Mouse (Mus musculus) limb, embryonic 12.5 days (tissue): ENCODE results near the gene Smyd2. TPM values are rescaled to one million over a fixed set of nuclear protein-coding genes. Genes with fewer than 3 reads are reported as not detected.

Source experiments
- ATAC-seq: fragments of 200-750 bp; cut with Nextera tagmentation; 2 replicates; pipeline ENCODE4 v1.8.0; 2017; ENCODE audit warnings: low read depth, moderate TSS enrichment; ENCODE audit not compliant: insufficient number of reproducible peaks, insufficient read depth, low FRiP score, low TSS enrichment
- H3K27ac ChIP-seq: fragments of 300-500 bp; sonication (generic); 2 replicates; pipeline ENCODE4 v1.5.1; 2016; ENCODE audit warnings: mild to moderate bottlenecking, moderate library complexity
- H3K27me3 ChIP-seq: fragments of 300-500 bp; sonication (generic); 2 replicates; pipeline ENCODE4 v1.6.1; 2016; ENCODE audit warnings: mild to moderate bottlenecking, moderate library complexity
- H3K36me3 ChIP-seq: fragments of 300-500 bp; sonication (generic); 2 replicates; pipeline ENCODE4 v1.6.1; 2016; ENCODE audit warnings: mild to moderate bottlenecking, moderate library complexity
- H3K4me1 ChIP-seq: fragments of 300-500 bp; sonication (generic); replicated peaks from 2 replicates; pipeline ENCODE4 v1.6.1; 2016
- H3K4me2 ChIP-seq: fragments of 300-500 bp; sonication (generic); 2 replicates; pipeline ENCODE4 v1.6.1; 2016; ENCODE audit warnings: mild to moderate bottlenecking, moderate library complexity
- H3K4me3 ChIP-seq: fragments of 300-500 bp; sonication (generic); replicated peaks from 2 replicates; pipeline ENCODE4 v1.5.1; 2016; ENCODE audit warnings: mild to moderate bottlenecking
- H3K9ac ChIP-seq: fragments of 300-500 bp; sonication (generic); replicated peaks from 2 replicates; pipeline ENCODE4 v1.6.1; 2016; ENCODE audit warnings: mild to moderate bottlenecking, moderate library complexity
- H3K9me3 ChIP-seq: fragments of 300-500 bp; sonication (generic); 2 replicates; pipeline ENCODE4 v1.6.1; 2016; ENCODE audit warnings: mild to moderate bottlenecking, moderate library complexity
- WGBS: fragments of 180-500 bp; shearing (Covaris S2); methylation state at CpG from one replicate; pipeline ENCODE4 v1.1.7; 2016; 5-methylcytosine and 5-hydroxymethylcytosine counted together
- polyA plus RNA-seq: library from polyadenylated mRNA; unstranded; fragments of >200 nt; fragmentation: Nextera tagmentation; extraction: Ambion mirVana; gene quantifications from 2 replicates; pipeline ENCODE4 v1.2.1, GENCODE M21; 2016

Smyd2 gene
- polyA plus RNA-seq, 1 experiment from 2014 or later = 74.3 TPM

GRCm38 (mm10) chr1:189917126-189917500 is 5.0 kb downstream of the Smyd2 start:
- ATAC-seq = no peak
- H3K36me3 ChIP-seq = peaks cover 8% of the 10 kb centered on the region; the same call in 1 of the 2 replicates
- WGBS = 41% methylated on average over 4 of the region's 4 CpGs
- no peak overlapping the region for H3K4me2 ChIP-seq
- no peaks in the 10 kb centered on the region; the same call in 1 of the 2 replicates for H3K27me3 ChIP-seq
- peaks cover 53% of the 10 kb centered on the region for H3K4me1 ChIP-seq
- no peak overlapping the region for H3K27ac ChIP-seq
- no peak overlapping the region for H3K9ac ChIP-seq
- H3K9me3 ChIP-seq = no peaks in the 10 kb centered on the region
- H3K4me3 ChIP-seq = no peak overlapping the region

DNA sequence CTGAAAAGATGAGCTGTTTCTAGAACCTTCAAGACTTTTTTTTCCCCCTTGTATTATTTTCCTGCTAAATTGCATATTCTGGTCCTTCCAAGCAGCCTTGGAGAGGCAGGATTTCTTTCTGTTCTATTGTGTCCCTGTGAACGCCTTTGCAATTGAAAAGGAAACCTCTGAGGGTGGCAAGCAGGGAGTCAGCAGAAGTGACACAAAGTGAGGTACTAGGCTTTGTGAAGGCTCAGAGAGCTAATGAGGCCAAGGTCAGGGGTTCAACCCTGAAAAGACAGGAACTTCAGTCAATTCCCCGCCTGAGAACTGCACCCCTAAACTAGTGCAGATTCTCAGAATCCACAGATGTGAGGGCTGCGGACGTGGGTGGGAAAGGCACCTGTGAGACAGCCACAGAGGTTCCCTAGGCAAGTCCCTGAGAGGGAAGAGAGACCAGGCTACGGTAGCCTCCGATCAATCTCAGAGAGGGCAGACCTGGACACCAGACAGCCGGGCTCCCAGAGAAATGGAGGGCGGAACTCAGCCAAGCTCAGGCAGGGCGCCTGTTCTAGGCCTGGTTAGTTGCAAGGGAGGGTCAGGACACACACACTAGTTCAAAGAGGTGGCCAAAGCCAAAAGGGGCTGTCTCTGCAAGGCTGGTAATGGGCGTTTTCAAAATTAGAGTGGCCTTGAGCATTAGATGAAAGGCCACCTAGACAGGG is 5.6 kb downstream of the Smyd2 start:
- H3K4me2 ChIP-seq = no peak overlapping the region
- 47% methylated on average over 10 of the region's 10 CpGs for WGBS
- no peak overlapping the region for H3K27ac ChIP-seq
- peaks cover 8% of the 10 kb centered on the region; the same call in 1 of the 2 replicates for H3K36me3 ChIP-seq
- no peaks in the 10 kb centered on the region; the same call in 1 of the 2 replicates for H3K27me3 ChIP-seq
- ATAC-seq = no peak
- H3K4me1 ChIP-seq = peaks cover 50% of the 10 kb centered on the region
- H3K9ac ChIP-seq = no peak overlapping the region
- H3K9me3 ChIP-seq = no peaks in the 10 kb centered on the region
- no peak overlapping the region for H3K4me3 ChIP-seq

GRCm38 (mm10) chr1:189913093-189913760 is 8.9 kb downstream of the Smyd2 start:
- Histone ChIP-seq H3K9me3 (no peaks in the 10 kb centered on the region), H3K36me3 (peaks cover 12% of the 10 kb centered on the region; the same call in 1 of the 2 replicates), H3K4me3 (no peak overlapping the region), H3K4me1 (peaks cover 47% of the 10 kb centered on the region), H3K27ac (peak overlapping the region; percentile 59; the same call in 1 of the 2 replicates), H3K9ac (no peak overlapping the region), H3K27me3 (no peaks in the 10 kb centered on the region), H3K4me2 (no peak overlapping the region)
- 83% methylated on average over 21 of the region's 21 CpGs for WGBS
- no peak for ATAC-seq

- Histone ChIP-seq H3K4me2 (no peak overlapping the region), H3K27me3 (no peaks in the 10 kb centered on the region), H3K4me3 (no peak overlapping the region), H3K27ac (no peak overlapping the region), H3K9me3 (no peaks in the 10 kb centered on the region), H3K9ac (0 out of 2 replicates have a peak overlapping the region, but pooled peaks have one; percentile 18), H3K36me3 (peaks cover 19% of the 10 kb centered on the region; the same call in 1 of the 2 replicates), H3K4me1 (peaks cover 28% of the 10 kb centered on the region)
- no peak for ATAC-seq
- 61% methylated on average over 13 of the region's 13 CpGs for WGBS
Measured at GRCm38 (mm10) chr1:189910685-189911345, 11.3 kb downstream of the Smyd2 start.

- peaks cover 19% of the 10 kb centered on the region; the same call in 1 of the 2 replicates for H3K36me3 ChIP-seq
- ATAC-seq = no peak
- 45% methylated on average over 11 of the region's 11 CpGs for WGBS
Measured at GRCm38 (mm10) chr1:189903169-189903568, 19.0 kb downstream of the Smyd2 start.

GRCm38 (mm10) chr1:189902413-189902812 is 19.8 kb downstream of the Smyd2 start:
- peaks cover 11% of the 10 kb centered on the region; the same call in 1 of the 2 replicates for H3K36me3 ChIP-seq
- WGBS = 86% methylated on average over 9 of the region's 9 CpGs

More at GRCm38 (mm10) chr1:189903169-189903568, 19.0 kb downstream of the Smyd2 start:
- Histone ChIP-seq H3K4me3 (no peak overlapping the region), H3K4me1 (peaks cover 23% of the 10 kb centered on the region), H3K4me2 (no peak overlapping the region), H3K27ac (no peak overlapping the region), H3K27me3 (no peaks in the 10 kb centered on the region), H3K9me3 (no peaks in the 10 kb centered on the region), H3K9ac (no peak overlapping the region)

DNA sequence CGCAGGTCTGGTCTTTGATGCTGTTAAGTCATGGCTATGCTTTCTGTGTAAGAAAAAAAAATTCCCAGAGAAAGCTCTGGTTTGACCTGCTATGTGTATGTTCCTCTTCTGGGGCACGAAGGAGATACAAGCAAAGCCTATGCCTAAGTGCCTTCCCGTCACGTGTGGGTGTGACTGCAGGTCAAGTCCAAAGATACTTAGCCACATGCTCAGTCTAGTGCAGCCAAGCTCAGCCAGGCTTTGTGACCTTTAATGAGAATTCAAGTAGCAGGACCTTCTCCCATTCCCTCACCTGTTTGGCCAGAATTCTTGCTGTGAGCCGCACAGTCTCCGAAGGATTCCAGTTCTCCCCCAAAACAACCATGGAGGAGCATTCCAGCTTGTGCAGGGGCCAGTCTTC is 22.6 kb downstream of the Smyd2 start:
- Histone ChIP-seq H3K27ac (no peak overlapping the region), H3K4me3 (no peak overlapping the region), H3K27me3 (no peaks in the 10 kb centered on the region), H3K4me1 (peaks cover 23% of the 10 kb centered on the region), H3K36me3 (peaks cover 35% of the 10 kb centered on the region), H3K9me3 (no peaks in the 10 kb centered on the region), H3K9ac (no peak overlapping the region), H3K4me2 (no peak overlapping the region)
- ATAC-seq = no peak
- WGBS = 89% methylated on average over 6 of the region's 6 CpGs

More at GRCm38 (mm10) chr1:189902413-189902812, 19.8 kb downstream of the Smyd2 start:
- Histone ChIP-seq H3K27ac (no peak overlapping the region), H3K4me1 (peaks cover 23% of the 10 kb centered on the region), H3K9me3 (no peaks in the 10 kb centered on the region), H3K27me3 (no peaks in the 10 kb centered on the region), H3K4me2 (no peak overlapping the region), H3K9ac (no peak overlapping the region), H3K4me3 (no peak overlapping the region)
- no peak for ATAC-seq

- H3K36me3 ChIP-seq = peaks cover 43% of the 10 kb centered on the region
Measured at GRCm38 (mm10) chr1:189898708-189899107, 23.5 kb downstream of the Smyd2 start.

DNA sequence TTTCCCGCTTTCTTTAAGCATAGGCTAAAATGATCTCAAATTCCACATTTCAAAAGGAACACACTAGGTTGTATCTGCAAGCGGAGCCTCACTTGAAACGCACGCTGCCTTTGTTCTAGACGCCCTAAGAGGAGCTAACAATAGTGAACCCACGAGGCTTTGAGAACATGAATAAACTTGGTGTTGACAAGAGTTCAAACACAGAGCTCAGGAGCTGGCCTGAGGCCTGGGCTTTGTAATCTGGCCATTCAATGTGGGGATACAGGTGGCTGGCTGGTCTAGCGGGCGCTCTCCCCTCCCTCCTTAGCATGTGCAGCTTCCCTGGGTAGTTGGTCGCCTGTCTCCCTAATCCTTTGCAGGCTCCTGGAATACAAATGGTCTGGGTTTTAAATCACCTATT is 24.3 kb downstream of the Smyd2 start:
- no peak overlapping the region for H3K9ac ChIP-seq
- WGBS = 81% methylated on average over 9 of the region's 9 CpGs
- H3K4me3 ChIP-seq = no peak overlapping the region
- H3K27ac ChIP-seq = no peak overlapping the region
- H3K9me3 ChIP-seq = no peaks in the 10 kb centered on the region
- no peak for ATAC-seq
- H3K27me3 ChIP-seq = no peaks in the 10 kb centered on the region
- peaks cover 52% of the 10 kb centered on the region for H3K36me3 ChIP-seq
- H3K4me1 ChIP-seq = peaks cover 15% of the 10 kb centered on the region
- H3K4me2 ChIP-seq = no peak overlapping the region

More at GRCm38 (mm10) chr1:189898708-189899107, 23.5 kb downstream of the Smyd2 start:
- H3K4me2 ChIP-seq = no peak overlapping the region
- H3K27ac ChIP-seq = no peak overlapping the region
- peaks cover 22% of the 10 kb centered on the region for H3K4me1 ChIP-seq
- no peaks in the 10 kb centered on the region for H3K9me3 ChIP-seq
- WGBS = 86% methylated on average over 13 of the region's 13 CpGs
- no peaks in the 10 kb centered on the region for H3K27me3 ChIP-seq
- no peak overlapping the region for H3K4me3 ChIP-seq
- H3K9ac ChIP-seq = no peak overlapping the region
- no peak for ATAC-seq

DNA sequence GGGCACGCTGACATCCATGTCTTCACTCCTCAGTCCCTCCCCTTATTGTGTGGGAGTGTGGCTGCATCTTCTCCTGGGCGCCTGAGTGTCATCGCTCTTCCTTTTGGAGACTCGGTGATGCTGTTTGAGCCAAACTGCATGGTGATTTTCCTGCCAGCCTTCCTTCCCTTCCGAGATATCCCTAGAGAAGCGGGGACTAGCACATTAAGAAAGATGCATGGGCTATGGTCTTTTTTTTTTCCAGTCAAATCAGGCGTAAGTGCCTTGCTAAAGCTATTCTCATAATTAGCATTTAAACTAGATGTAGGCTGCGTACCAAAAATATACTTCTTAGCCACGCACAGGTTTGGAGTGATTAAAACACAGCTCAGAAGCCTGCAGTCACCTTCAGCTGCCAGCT is 28.0 kb downstream of the Smyd2 start:
- Histone ChIP-seq H3K27ac (no peak overlapping the region), H3K9ac (no peak overlapping the region), H3K4me2 (no peak overlapping the region), H3K36me3 (peaks cover 52% of the 10 kb centered on the region), H3K27me3 (no peaks in the 10 kb centered on the region), H3K4me3 (no peak overlapping the region), H3K4me1 (peaks cover 7% of the 10 kb centered on the region; the same call in 1 of the 2 replicates), H3K9me3 (no peaks in the 10 kb centered on the region)
- no peak for ATAC-seq
- WGBS = 91% methylated on average over 9 of the region's 9 CpGs

GRCm38 (mm10) chr1:189888749-189889148 is 33.4 kb downstream of the Smyd2 start:
- Histone ChIP-seq H3K27ac (no peak overlapping the region), H3K36me3 (peaks cover 44% of the 10 kb centered on the region), H3K9me3 (no peaks in the 10 kb centered on the region), H3K9ac (no peak overlapping the region), H3K4me1 (no peaks in the 10 kb centered on the region; the same call in 1 of the 2 replicates), H3K4me3 (no peak overlapping the region), H3K27me3 (no peaks in the 10 kb centered on the region), H3K4me2 (no peak overlapping the region)
- WGBS = 79% methylated on average over 10 of the region's 10 CpGs
- ATAC-seq = no peak
